Mouse (Mus musculus) midbrain, embryonic 15.5 days (tissue): ENCODE results near the gene 5730522E02Rik. TPM values are rescaled to one million over a fixed set of nuclear protein-coding genes. Genes with fewer than 3 reads are reported as not detected.

Experiments used
- ATAC-seq: fragments of 200-750 bp; cut with Nextera tagmentation; replicated peaks from 2 replicates; pipeline ENCODE4 v1.8.0; 2017; ENCODE audit warnings: moderate TSS enrichment
- H3K27ac ChIP-seq: fragments of 300-500 bp; sonication (generic); 2 replicates; pipeline ENCODE4 v1.5.1; 2015; ENCODE audit warnings: mild to moderate bottlenecking, inconsistent platforms
- H3K27me3 ChIP-seq: fragments of 300-500 bp; sonication (generic); replicated peaks from 2 replicates; pipeline ENCODE4 v1.6.1; 2015; ENCODE audit warnings: inconsistent platforms
- H3K36me3 ChIP-seq: fragments of 300-500 bp; sonication (generic); replicated peaks from 2 replicates; pipeline ENCODE4 v1.6.1; 2015; ENCODE audit warnings: inconsistent platforms
- H3K4me1 ChIP-seq: fragments of 300-500 bp; sonication (generic); 2 replicates; pipeline ENCODE4 v1.6.1; 2015; ENCODE audit warnings: inconsistent platforms
- H3K4me2 ChIP-seq: fragments of 300-500 bp; sonication (generic); 2 replicates; pipeline ENCODE4 v1.6.1; 2015; ENCODE audit warnings: inconsistent platforms, mild to moderate bottlenecking, moderate library complexity
- H3K4me3 ChIP-seq: fragments of 300-500 bp; sonication (generic); 2 replicates; pipeline ENCODE4 v1.5.1; 2015; ENCODE audit warnings: mild to moderate bottlenecking, inconsistent platforms
- H3K9ac ChIP-seq: fragments of 300-500 bp; sonication (generic); 2 replicates; pipeline ENCODE4 v1.6.1; 2015; ENCODE audit warnings: mild to moderate bottlenecking, inconsistent platforms
- H3K9me3 ChIP-seq: fragments of 300-500 bp; sonication (generic); 2 replicates; pipeline ENCODE4 v1.6.1; 2016; ENCODE audit warnings: inconsistent platforms
- WGBS: fragments of 180-500 bp; shearing (Covaris S2); methylation state at CpG from one replicate; pipeline ENCODE4 v1.1.7; 2015; ENCODE audit warnings: mixed read lengths; 5-methylcytosine and 5-hydroxymethylcytosine counted together
- polyA plus RNA-seq: library from polyadenylated mRNA; unstranded; fragments of >200 nt; fragmentation: Nextera tagmentation; extraction: Ambion mirVana; gene quantifications from 2 replicates; pipeline ENCODE4 v1.2.1, GENCODE M21; 2015

The 5730522E02Rik gene
- polyA plus RNA-seq, 1 experiment from 2014 or later, result 16.8 TPM

- no peak overlapping the region for H3K27ac ChIP-seq
- no peak overlapping the region for H3K4me3 ChIP-seq
- H3K9me3 ChIP-seq, result no peaks in the 10 kb centered on the region
- H3K9ac ChIP-seq, result no peak overlapping the region
- no peaks in the 10 kb centered on the region for H3K27me3 ChIP-seq
- no peak for ATAC-seq
- WGBS, result 65% methylated on average over 6 of the region's 6 CpGs
- H3K4me1 ChIP-seq, result no peaks in the 10 kb centered on the region
- no peak overlapping the region for H3K4me2 ChIP-seq
- no peaks in the 10 kb centered on the region for H3K36me3 ChIP-seq
Measured at GRCm38 (mm10) chr11:25747098-25747862, 463.3 kb downstream of the 5730522E02Rik start.

GRCm38 (mm10) chr11:25743664-25744063 is 466.9 kb downstream of the 5730522E02Rik start:
- H3K27me3 ChIP-seq, result no peaks in the 10 kb centered on the region
- H3K4me3 ChIP-seq, result no peak overlapping the region
- H3K4me2 ChIP-seq, result no peak overlapping the region
- no peak overlapping the region for H3K27ac ChIP-seq
- no peaks in the 10 kb centered on the region for H3K9me3 ChIP-seq
- no peaks in the 10 kb centered on the region for H3K36me3 ChIP-seq
- ATAC-seq, result no peak
- H3K4me1 ChIP-seq, result no peaks in the 10 kb centered on the region
- 91% methylated on average over 3 of the region's 3 CpGs for WGBS
- H3K9ac ChIP-seq, result no peak overlapping the region

- Histone ChIP-seq H3K9me3 (no peaks in the 10 kb centered on the region), H3K27ac (no peak overlapping the region), H3K9ac (no peak overlapping the region), H3K4me2 (no peak overlapping the region), H3K27me3 (no peaks in the 10 kb centered on the region), H3K4me1 (no peaks in the 10 kb centered on the region), H3K36me3 (no peaks in the 10 kb centered on the region), H3K4me3 (no peak overlapping the region)
- WGBS, result 83% methylated on average over 5 of the region's 5 CpGs
- no peak for ATAC-seq
Measured at GRCm38 (mm10) chr11:25737255-25737654, 473.3 kb downstream of the 5730522E02Rik start.

- 47% methylated on average over 1 of the region's 1 CpGs for WGBS
- peak; percentile 74; the same call in 1 of the 2 replicates for ATAC-seq
- Histone ChIP-seq H3K27me3 (no peaks in the 10 kb centered on the region), H3K4me3 (no peak overlapping the region), H3K9ac (no peak overlapping the region), H3K36me3 (no peaks in the 10 kb centered on the region), H3K9me3 (no peaks in the 10 kb centered on the region), H3K27ac (peak overlapping the region; percentile 34; the same call in 1 of the 2 replicates), H3K4me1 (peaks cover 6% of the 10 kb centered on the region), H3K4me2 (no peak overlapping the region)
Measured at GRCm38 (mm10) chr11:25729476-25729875, 481.1 kb downstream of the 5730522E02Rik start.

- Histone ChIP-seq H3K9ac (no peak overlapping the region), H3K4me2 (no peak overlapping the region), H3K36me3 (no peaks in the 10 kb centered on the region), H3K4me3 (no peak overlapping the region), H3K27me3 (no peaks in the 10 kb centered on the region), H3K9me3 (no peaks in the 10 kb centered on the region), H3K4me1 (no peaks in the 10 kb centered on the region), H3K27ac (no peak overlapping the region)
- WGBS, result 81% methylated on average over 7 of the region's 7 CpGs
- no peak for ATAC-seq
Measured at GRCm38 (mm10) chr11:25715447-25716321, 494.9 kb downstream of the 5730522E02Rik start.

- no peak overlapping the region for H3K9ac ChIP-seq
- H3K27me3 ChIP-seq, result no peaks in the 10 kb centered on the region
- H3K27ac ChIP-seq, result no peak overlapping the region
- H3K9me3 ChIP-seq, result no peaks in the 10 kb centered on the region
- no peak overlapping the region for H3K4me2 ChIP-seq
- no peaks in the 10 kb centered on the region for H3K4me1 ChIP-seq
- WGBS, result 51% methylated on average over 2 of the region's 2 CpGs
- no peak overlapping the region for H3K4me3 ChIP-seq
- H3K36me3 ChIP-seq, result no peaks in the 10 kb centered on the region
- no peak for ATAC-seq
Measured at GRCm38 (mm10) chr11:25710559-25710958, 500.0 kb downstream of the 5730522E02Rik start.

- Histone ChIP-seq H3K27me3 (no peaks in the 10 kb centered on the region), H3K27ac (no peak overlapping the region), H3K4me1 (0 out of 2 replicates have a peak, but pooled peaks cover under 1% of the 10 kb centered on the region), H3K4me2 (no peak overlapping the region), H3K9ac (no peak overlapping the region), H3K36me3 (no peaks in the 10 kb centered on the region), H3K4me3 (no peak overlapping the region), H3K9me3 (no peaks in the 10 kb centered on the region)
- ATAC-seq, result no peak
- 81% methylated on average over 4 of the region's 4 CpGs for WGBS
Measured at GRCm38 (mm10) chr11:25709892-25710291, 500.7 kb downstream of the 5730522E02Rik start.

GRCm38 (mm10) chr11:25704332-25705168 is 506.0 kb downstream of the 5730522E02Rik start:
- H3K4me1 ChIP-seq, result peaks cover 7% of the 10 kb centered on the region; the same call in 1 of the 2 replicates
- H3K9ac ChIP-seq, result no peak overlapping the region
- 0 out of 2 replicates have a peak overlapping the region, but pooled peaks have one; percentile 4 for H3K27ac ChIP-seq
- no peaks in the 10 kb centered on the region for H3K9me3 ChIP-seq
- H3K36me3 ChIP-seq, result no peaks in the 10 kb centered on the region
- ATAC-seq, result peak; percentile 38; the same call in 1 of the 2 replicates
- H3K4me2 ChIP-seq, result no peak overlapping the region
- 44% methylated on average over 11 of the region's 11 CpGs for WGBS
- H3K27me3 ChIP-seq, result no peaks in the 10 kb centered on the region
- no peak overlapping the region for H3K4me3 ChIP-seq

GRCm38 (mm10) chr11:25702791-25703190 is 507.8 kb downstream of the 5730522E02Rik start:
- no peak for ATAC-seq

GRCm38 (mm10) chr11:25697508-25698193 is 512.9 kb downstream of the 5730522E02Rik start:
- H3K36me3 ChIP-seq, result no peaks in the 10 kb centered on the region
- H3K4me3 ChIP-seq, result peak overlapping the region; percentile 16; the same call in 1 of the 2 replicates
- H3K4me1 ChIP-seq, result peaks cover 30% of the 10 kb centered on the region
- H3K4me2 ChIP-seq, result peak overlapping the region; percentile 31
- peak; percentile 88 for ATAC-seq
- H3K27me3 ChIP-seq, result no peaks in the 10 kb centered on the region
- 14% methylated on average over 6 of the region's 6 CpGs for WGBS
- H3K27ac ChIP-seq, result peak overlapping the region; percentile 81
- no peaks in the 10 kb centered on the region for H3K9me3 ChIP-seq
- peak overlapping the region; percentile 23; the same call in 1 of the 2 replicates for H3K9ac ChIP-seq

More at GRCm38 (mm10) chr11:25702791-25703190, 507.8 kb downstream of the 5730522E02Rik start:
- Histone ChIP-seq H3K9ac (no peak overlapping the region), H3K36me3 (no peaks in the 10 kb centered on the region), H3K4me2 (no peak overlapping the region), H3K27ac (no peak overlapping the region), H3K27me3 (no peaks in the 10 kb centered on the region), H3K9me3 (no peaks in the 10 kb centered on the region), H3K4me1 (peaks cover 11% of the 10 kb centered on the region), H3K4me3 (no peak overlapping the region)
- WGBS, result 69% methylated on average over 3 of the region's 3 CpGs

- Histone ChIP-seq H3K4me2 (no peak overlapping the region), H3K9ac (no peak overlapping the region), H3K9me3 (no peaks in the 10 kb centered on the region), H3K27me3 (no peaks in the 10 kb centered on the region), H3K4me3 (no peak overlapping the region), H3K4me1 (peaks cover 30% of the 10 kb centered on the region), H3K36me3 (no peaks in the 10 kb centered on the region), H3K27ac (peak overlapping the region; percentile 48; the same call in 1 of the 2 replicates)
- ATAC-seq, result 0 out of 2 replicates have a peak, but pooled peaks have one; percentile 5
- 25% methylated on average over 5 of the region's 5 CpGs for WGBS
Measured at GRCm38 (mm10) chr11:25696168-25696567, 514.4 kb downstream of the 5730522E02Rik start.
